Mouse (Mus musculus) liver, postnatal 0 days (tissue): ENCODE measurements around the gene Grid2. TPM values are rescaled to one million over a fixed set of nuclear protein-coding genes. Genes with fewer than 3 reads are reported as not detected.

Experiments
- ATAC-seq: fragments of 200-750 bp; cut with Nextera tagmentation; 2 replicates; pipeline ENCODE4 v1.8.0; 2017; ENCODE audit warnings: mild to moderate bottlenecking, moderate library complexity
- DNase-seq: peaks from one replicate; pipeline ENCODE4 v3.0.0-alpha.2; 2016
- H3K27ac ChIP-seq: fragments of 300-500 bp; sonication (generic); 2 replicates; pipeline ENCODE4 v1.5.1; 2014; ENCODE audit warnings: antibody characterized with exemption, moderate library complexity, mild to moderate bottlenecking, low read depth
- H3K27me3 ChIP-seq: fragments of 300-500 bp; sonication (generic); 2 replicates; pipeline ENCODE4 v1.6.1; 2014; ENCODE audit warnings: low read length, control low read depth, mixed read lengths; ENCODE audit not compliant: insufficient read depth
- H3K36me3 ChIP-seq: fragments of 300-500 bp; sonication (generic); replicated peaks from 2 replicates; pipeline ENCODE4 v1.6.1; 2014; ENCODE audit warnings: mild to moderate bottlenecking, control low read depth, low read length, moderate library complexity, mixed read lengths; ENCODE audit not compliant: insufficient read depth
- H3K4me1 ChIP-seq: fragments of 300-500 bp; sonication (generic); 2 replicates; pipeline ENCODE4 v1.6.1; 2014; ENCODE audit warnings: antibody characterized with exemption, mild to moderate bottlenecking, control low read depth; ENCODE audit not compliant: insufficient read depth
- H3K4me2 ChIP-seq: fragments of 300-500 bp; sonication (generic); 2 replicates; pipeline ENCODE4 v1.6.1; 2014; ENCODE audit warnings: low read depth, mild to moderate bottlenecking, low read length, moderate library complexity, mixed read lengths
- H3K4me3 ChIP-seq: fragments of 300-500 bp; sonication (generic); 2 replicates; pipeline ENCODE4 v1.5.1; 2014; ENCODE audit warnings: low read depth, low read length
- H3K9ac ChIP-seq: fragments of 300-500 bp; sonication (generic); replicated peaks from 2 replicates; pipeline ENCODE4 v1.6.1; 2014; ENCODE audit warnings: mild to moderate bottlenecking, moderate library complexity
- H3K9me3 ChIP-seq: fragments of 300-500 bp; sonication (generic); 2 replicates; pipeline ENCODE4 v1.6.1; 2016; ENCODE audit warnings: mild to moderate bottlenecking, control low read depth, low read length, mixed read lengths
- CTCF ChIP-seq: sonication (generic); IDR thresholded peaks from 2 replicates; pipeline ENCODE4 v1.5.1; 2016; ENCODE audit warnings: antibody characterized with exemption, low read depth
- EP300 ChIP-seq: IDR thresholded peaks from 2 replicates; pipeline ENCODE4 v1.6.1; 2016; ENCODE audit warnings: antibody characterized with exemption, low read depth, mild to moderate bottlenecking
- WGBS: fragments of 180-500 bp; shearing (Covaris S2); extraction: QIAGEN DNeasy Blood & Tissue Kit; methylation state at CpG from one replicate; pipeline ENCODE4 v1.1.7; 2014; ENCODE audit not compliant: insufficient replicate concordance; 5-methylcytosine and 5-hydroxymethylcytosine counted together
- polyA plus RNA-seq: library from polyadenylated mRNA; unstranded; fragments of >200 nt; fragmentation: Nextera tagmentation; extraction: Ambion mirVana; gene quantifications from 2 replicates; pipeline ENCODE4 v1.2.1, GENCODE M21; 2015

The Grid2 gene
- polyA plus RNA-seq, 1 experiment from 2014 or later = not detected

GRCm38 (mm10) chr6:63284419-63284818, 28.7 kb downstream of the Grid2 start:
- H3K27me3 ChIP-seq = no peaks in the 10 kb centered on the region
- H3K4me3 ChIP-seq = no peak overlapping the region
- H3K9me3 ChIP-seq = no peaks in the 10 kb centered on the region
- no peak overlapping the region for H3K9ac ChIP-seq
- no peak overlapping the region for H3K27ac ChIP-seq
- TF ChIP-seq CTCF (no peak), EP300 (no peak)
- 75% methylated on average over 1 of the region's 1 CpGs for WGBS
- no peak for ATAC-seq
- H3K4me2 ChIP-seq = no peak overlapping the region
- H3K36me3 ChIP-seq = no peaks in the 10 kb centered on the region
- H3K4me1 ChIP-seq = no peaks in the 10 kb centered on the region
- no peak for DNase-seq

- Histone ChIP-seq H3K27ac (no peak overlapping the region), H3K4me3 (no peak overlapping the region), H3K9ac (no peak overlapping the region), H3K4me1 (no peaks in the 10 kb centered on the region), H3K9me3 (no peaks in the 10 kb centered on the region), H3K27me3 (no peaks in the 10 kb centered on the region), H3K36me3 (no peaks in the 10 kb centered on the region), H3K4me2 (no peak overlapping the region)
- 69% methylated on average over 3 of the region's 3 CpGs for WGBS
- DNase-seq = no peak
- ATAC-seq = no peak
- TF ChIP-seq EP300 = no peak
- no peak for TF ChIP-seq CTCF
Measured at GRCm38 (mm10) chr6:63342438-63343004, 86.8 kb downstream of the Grid2 start.

DNA sequence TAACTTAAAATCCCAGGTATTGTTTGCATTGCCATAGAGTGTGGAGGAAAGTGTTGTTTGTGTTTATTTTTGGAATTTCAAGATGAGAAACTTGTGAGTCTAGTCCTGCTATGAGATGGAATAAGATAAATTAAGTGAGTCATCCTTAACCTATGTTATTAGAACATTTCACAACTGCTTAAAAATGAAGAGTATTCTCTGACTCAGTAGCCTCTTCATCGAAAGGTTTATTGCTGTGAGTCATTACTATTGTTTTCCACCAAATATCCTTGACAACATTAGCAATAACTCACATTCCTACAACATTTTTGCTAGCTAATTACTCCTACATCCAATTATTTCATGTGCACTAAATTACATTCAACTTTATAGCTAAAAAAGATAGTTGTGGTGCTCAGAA, 91.3 kb downstream of the Grid2 start:
- Histone ChIP-seq H3K4me2 (no peak overlapping the region), H3K4me3 (no peak overlapping the region), H3K9me3 (no peaks in the 10 kb centered on the region), H3K36me3 (no peaks in the 10 kb centered on the region), H3K4me1 (no peaks in the 10 kb centered on the region), H3K9ac (no peak overlapping the region), H3K27ac (no peak overlapping the region), H3K27me3 (no peaks in the 10 kb centered on the region)
- DNase-seq (no peak), ATAC-seq (no peak)
- TF ChIP-seq CTCF = no peak
- TF ChIP-seq EP300 = no peak
- WGBS = 60% methylated on average over 1 of the region's 1 CpGs

- Histone ChIP-seq H3K9ac (no peak overlapping the region), H3K27ac (no peak overlapping the region), H3K36me3 (no peaks in the 10 kb centered on the region), H3K27me3 (no peaks in the 10 kb centered on the region), H3K4me2 (no peak overlapping the region), H3K4me1 (no peaks in the 10 kb centered on the region), H3K9me3 (no peaks in the 10 kb centered on the region), H3K4me3 (no peak overlapping the region)
- TF ChIP-seq EP300 = no peak
- no peak for TF ChIP-seq CTCF
- 61% methylated on average over 1 of the region's 1 CpGs for WGBS
- ATAC-seq (no peak), DNase-seq (no peak)
Measured at GRCm38 (mm10) chr6:63381061-63381611, 125.5 kb downstream of the Grid2 start.

GRCm38 (mm10) chr6:63401698-63402097, 146.0 kb downstream of the Grid2 start:
- Histone ChIP-seq H3K27ac (no peak overlapping the region), H3K9ac (no peak overlapping the region), H3K9me3 (no peaks in the 10 kb centered on the region), H3K4me1 (no peaks in the 10 kb centered on the region), H3K4me2 (no peak overlapping the region), H3K4me3 (no peak overlapping the region), H3K36me3 (no peaks in the 10 kb centered on the region), H3K27me3 (no peaks in the 10 kb centered on the region)
- ATAC-seq (no peak), DNase-seq (no peak)
- TF ChIP-seq EP300 (no peak), CTCF (no peak)
- 76% methylated on average over 3 of the region's 3 CpGs for WGBS

DNA sequence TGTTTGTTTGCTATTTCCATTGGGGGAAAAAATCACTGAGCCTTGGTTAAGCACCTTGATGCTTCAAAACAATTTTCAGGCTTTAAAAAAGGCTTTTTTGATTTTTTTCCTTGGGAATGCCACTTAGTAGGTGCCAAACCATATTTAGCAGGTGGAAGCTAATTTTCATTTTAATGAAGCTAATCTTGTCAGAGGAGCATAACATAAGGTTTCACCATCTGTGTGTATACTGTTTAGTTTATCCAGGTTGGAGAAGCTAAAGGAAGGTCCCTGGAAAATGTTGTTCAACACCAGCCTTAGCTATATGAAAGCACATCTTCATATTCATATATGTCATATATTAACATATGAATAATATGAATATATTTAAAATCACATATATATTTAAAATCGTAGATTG, 161.9 kb downstream of the Grid2 start:
- H3K27me3 ChIP-seq = no peaks in the 10 kb centered on the region
- TF ChIP-seq EP300 (no peak), CTCF (no peak)
- H3K9me3 ChIP-seq = no peaks in the 10 kb centered on the region
- no peak overlapping the region for H3K9ac ChIP-seq
- H3K27ac ChIP-seq = no peak overlapping the region
- 67% methylated on average over 1 of the region's 1 CpGs for WGBS
- no peaks in the 10 kb centered on the region for H3K36me3 ChIP-seq
- no peak overlapping the region for H3K4me3 ChIP-seq
- ATAC-seq = no peak
- DNase-seq = no peak
- no peak overlapping the region for H3K4me2 ChIP-seq
- no peaks in the 10 kb centered on the region for H3K4me1 ChIP-seq

GRCm38 (mm10) chr6:63432751-63433150, 177.1 kb downstream of the Grid2 start:
- no peak overlapping the region for H3K9ac ChIP-seq
- 68% methylated on average over 2 of the region's 2 CpGs for WGBS
- no peaks in the 10 kb centered on the region for H3K9me3 ChIP-seq
- TF ChIP-seq CTCF (no peak), EP300 (no peak)
- no peaks in the 10 kb centered on the region for H3K36me3 ChIP-seq
- no peaks in the 10 kb centered on the region for H3K4me1 ChIP-seq
- no peak overlapping the region for H3K27ac ChIP-seq
- no peaks in the 10 kb centered on the region for H3K27me3 ChIP-seq
- H3K4me2 ChIP-seq = no peak overlapping the region
- no peak overlapping the region for H3K4me3 ChIP-seq
- ATAC-seq = no peak
- no peak for DNase-seq
